Mouse (Mus musculus) neutrophil, adult 5-6 weeks (primary cell): ENCODE measurements around the gene Setmar. TPM values are rescaled to one million over a fixed set of nuclear protein-coding genes. Genes with fewer than 3 reads are reported as not detected.

Experiments
- ATAC-seq: fragments of 151-379, 151-347 bp; 2 replicates; pipeline ENCODE4 v1.8.0; 2017; ENCODE audit warnings: mild to moderate bottlenecking, moderate TSS enrichment; ENCODE audit not compliant: insufficient number of reproducible peaks, poor library complexity, low FRiP score, severe bottlenecking; ENCODE audit errors: extremely low read depth
- total RNA-seq: library from RNA; stranded (forward); fragments of 200-1000 nt; gene quantifications from 2 replicates; pipeline ENCODE4 v1.2.3, GENCODE M21; 2017

Gene Setmar
- total RNA-seq, 1 experiment from 2014 or later: 1.7 TPM

- no peak for ATAC-seq
These were observed 42.5 kb downstream of the Setmar start for GRCm38 (mm10) chr6:108107376-108107775.

DNA sequence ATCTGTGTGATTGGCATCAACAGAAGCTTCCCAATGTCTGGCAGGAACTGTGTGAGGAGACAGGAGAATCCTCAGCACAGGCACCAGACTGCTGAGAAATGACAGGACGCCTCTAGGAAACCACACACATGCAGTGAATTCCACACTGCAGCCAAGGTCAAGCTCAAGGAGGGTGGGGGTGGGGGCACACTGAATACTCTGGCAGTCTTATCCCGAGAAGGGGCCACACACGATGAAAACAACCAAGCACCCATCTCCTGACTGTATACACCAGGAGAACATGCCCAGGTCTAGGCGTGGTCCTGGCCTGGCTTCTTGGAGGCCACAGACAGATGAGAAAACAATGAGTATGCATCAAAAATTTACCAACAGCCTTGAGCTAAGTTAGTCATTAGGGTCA, 45.5 kb downstream of the Setmar start:
- ATAC-seq: no peak

- ATAC-seq: no peak
These were observed 46.8 kb downstream of the Setmar start for GRCm38 (mm10) chr6:108111693-108112092.

GRCm38 (mm10) chr6:108114971-108115370, 50.1 kb downstream of the Setmar start:
- ATAC-seq: no peak

DNA sequence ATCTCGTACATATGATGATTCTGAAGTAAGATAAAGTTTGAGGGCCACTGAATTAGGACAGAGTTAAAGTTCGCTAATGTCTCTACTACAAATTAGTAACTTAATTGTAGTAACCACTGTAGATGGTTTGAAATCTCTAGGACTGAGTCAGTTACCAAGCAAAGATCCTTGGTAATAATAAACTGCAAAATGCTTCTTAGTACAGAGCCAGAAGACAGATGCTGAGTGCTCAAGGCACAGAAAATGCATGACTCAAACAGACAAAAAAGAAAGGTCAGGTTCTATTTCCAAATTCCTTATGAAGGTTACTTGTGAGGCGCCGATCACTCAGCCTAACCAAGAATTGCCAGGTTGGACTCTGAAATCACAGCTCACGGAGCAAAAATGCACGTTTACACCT, 53.0 kb downstream of the Setmar start:
- no peak for ATAC-seq

DNA sequence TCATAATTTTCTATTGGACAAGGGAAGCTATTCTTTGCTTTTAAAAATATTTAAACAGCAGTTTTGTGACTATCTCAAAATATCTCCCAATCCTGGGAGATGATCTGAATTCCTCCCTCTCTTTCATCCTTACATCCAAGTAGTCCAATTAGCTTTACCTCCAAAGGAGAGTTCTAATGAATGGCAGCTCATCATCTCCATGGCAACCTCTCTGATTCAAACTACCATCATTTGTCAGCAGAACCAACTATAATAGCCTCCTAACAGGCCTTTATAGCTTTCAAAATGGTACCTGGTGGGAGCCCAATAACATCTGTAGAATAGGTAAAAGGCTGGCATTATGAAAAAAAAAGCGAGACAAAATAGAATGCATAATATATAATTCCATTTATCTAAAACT, 60.6 kb downstream of the Setmar start:
- no peak for ATAC-seq

DNA sequence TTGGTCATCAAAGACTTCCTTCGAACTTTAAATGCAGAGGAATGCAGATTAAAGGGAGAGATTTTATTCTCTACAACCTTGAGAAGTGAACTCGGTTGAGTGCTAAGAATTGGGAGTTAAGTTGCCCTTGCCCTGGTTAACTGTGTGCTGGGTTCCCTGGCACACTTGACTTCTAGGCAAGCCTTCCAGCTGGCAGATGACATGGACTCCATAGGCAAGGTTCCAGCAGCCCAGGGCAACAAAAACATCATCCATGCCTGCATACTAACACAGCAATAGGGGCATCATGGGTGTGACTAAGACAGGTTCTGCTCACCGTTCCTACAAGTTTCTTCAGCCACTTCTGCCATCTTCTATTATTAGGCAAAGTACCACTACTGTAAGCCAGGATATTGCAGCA, 61.8 kb downstream of the Setmar start:
- ATAC-seq: no peak

Other genes starting within 250 kb of the Setmar start
- gene Sumf1, start 120.5 kb downstream of the Setmar start, total RNA-seq: 14.0 and 18.9 TPM in 2 replicates
- 215 and 223 TPM in 2 replicates for gene Itpr1, start 148.1 kb downstream of the Setmar start, total RNA-seq